Mouse (Mus musculus) liver, embryonic 12.5 days (tissue): ENCODE data around the gene Tbca. TPM values are rescaled to one million over a fixed set of nuclear protein-coding genes. Genes with fewer than 3 reads are reported as not detected.

Source experiments
- ATAC-seq: fragments of 200-750 bp; cut with Nextera tagmentation; 2 replicates; pipeline ENCODE4 v1.8.0; 2017; ENCODE audit warnings: moderate number of reproducible peaks, mild to moderate bottlenecking, moderate library complexity
- H3K27ac ChIP-seq: fragments of 300-500 bp; sonication (generic); 2 replicates; pipeline ENCODE4 v1.5.1; 2016; ENCODE audit warnings: mild to moderate bottlenecking
- H3K27me3 ChIP-seq: fragments of 300-500 bp; sonication (generic); replicated peaks from 2 replicates; pipeline ENCODE4 v1.6.1; 2016; ENCODE audit warnings: mild to moderate bottlenecking, moderate library complexity
- H3K36me3 ChIP-seq: fragments of 300-500 bp; sonication (generic); 2 replicates; pipeline ENCODE4 v1.6.1; 2016; ENCODE audit warnings: mild to moderate bottlenecking, moderate library complexity
- H3K4me1 ChIP-seq: fragments of 300-500 bp; sonication (generic); 2 replicates; pipeline ENCODE4 v1.6.1; 2016
- H3K4me2 ChIP-seq: fragments of 300-500 bp; sonication (generic); 2 replicates; pipeline ENCODE4 v1.6.1; 2016; ENCODE audit warnings: mild to moderate bottlenecking, moderate library complexity
- H3K4me3 ChIP-seq: fragments of 300-500 bp; sonication (generic); 2 replicates; pipeline ENCODE4 v1.5.1; 2016; ENCODE audit warnings: mild to moderate bottlenecking, moderate library complexity
- H3K9ac ChIP-seq: fragments of 300-500 bp; sonication (generic); 2 replicates; pipeline ENCODE4 v1.6.1; 2016; ENCODE audit warnings: mild to moderate bottlenecking, moderate library complexity
- H3K9me3 ChIP-seq: fragments of 300-500 bp; sonication (generic); replicated peaks from 2 replicates; pipeline ENCODE4 v1.6.1; 2016; ENCODE audit warnings: mild to moderate bottlenecking, moderate library complexity
- WGBS: fragments of 180-500 bp; shearing (Covaris S2); methylation state at CpG from one replicate; pipeline ENCODE4 v1.1.7; 2016; ENCODE audit not compliant: insufficient replicate concordance; 5-methylcytosine and 5-hydroxymethylcytosine counted together
- polyA plus RNA-seq: library from polyadenylated mRNA; unstranded; fragments of >200 nt; fragmentation: Nextera tagmentation; extraction: Ambion mirVana; gene quantifications from 2 replicates; pipeline ENCODE4 v1.2.1, GENCODE M21; 2016

Tbca gene
- polyA plus RNA-seq, 1 experiment from 2014 or later = 127 TPM

DNA sequence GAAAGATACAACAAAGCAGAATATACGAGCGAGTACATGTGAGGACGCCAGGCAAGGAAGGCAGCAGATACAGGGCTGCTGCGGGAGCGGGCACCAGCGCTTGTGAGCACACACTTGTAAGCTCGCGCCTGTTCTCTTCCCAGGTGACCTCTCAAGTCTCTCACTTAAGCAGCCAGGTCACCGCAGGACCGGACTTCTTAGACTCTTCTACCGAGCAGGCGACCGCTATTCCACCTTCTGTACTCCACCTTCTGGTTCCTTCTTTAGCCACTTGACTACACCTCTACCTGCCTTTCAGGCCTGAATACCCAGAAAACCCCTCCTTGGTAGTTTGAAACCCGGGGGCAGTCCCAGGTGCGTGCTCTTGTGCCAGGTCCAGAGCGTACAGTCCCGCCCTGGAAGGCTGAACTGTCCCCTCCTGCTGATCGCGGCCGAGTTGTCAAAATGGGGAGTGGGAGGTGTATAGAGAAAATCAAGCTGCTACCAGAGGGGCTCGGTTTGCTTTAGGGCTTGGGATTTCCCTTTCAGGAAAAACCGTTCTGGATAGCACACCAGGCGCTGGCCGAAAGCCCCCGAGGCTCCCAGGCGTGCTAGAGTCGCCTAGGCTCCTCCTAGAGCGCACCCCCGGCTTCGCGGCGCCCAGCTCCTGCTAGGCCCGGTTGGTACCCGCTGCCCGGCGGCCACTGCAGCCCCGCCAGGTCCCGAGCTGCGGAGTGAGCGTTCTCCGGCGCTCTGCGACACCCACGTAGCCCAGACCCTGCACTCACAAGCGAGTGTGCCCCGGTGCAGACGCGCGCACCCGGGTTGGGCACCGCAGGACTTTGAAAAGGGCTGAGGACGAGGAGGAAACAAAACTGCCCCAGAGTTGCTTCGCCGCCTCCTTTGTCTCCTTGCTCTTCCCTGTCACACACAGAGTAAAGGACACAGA, 84.7 kb downstream of the Tbca start:
- no peaks in the 10 kb centered on the region for H3K36me3 ChIP-seq
- H3K4me1 ChIP-seq = peaks cover 5% of the 10 kb centered on the region
- H3K9ac ChIP-seq = no peak overlapping the region
- H3K4me2 ChIP-seq = no peak overlapping the region
- no peaks in the 10 kb centered on the region for H3K9me3 ChIP-seq
- no peak overlapping the region for H3K4me3 ChIP-seq
- no peak for ATAC-seq
- WGBS = 2% methylated on average over 54 of the region's 54 CpGs
- H3K27ac ChIP-seq = no peak overlapping the region
- peaks cover 97% of the 10 kb centered on the region for H3K27me3 ChIP-seq

DNA sequence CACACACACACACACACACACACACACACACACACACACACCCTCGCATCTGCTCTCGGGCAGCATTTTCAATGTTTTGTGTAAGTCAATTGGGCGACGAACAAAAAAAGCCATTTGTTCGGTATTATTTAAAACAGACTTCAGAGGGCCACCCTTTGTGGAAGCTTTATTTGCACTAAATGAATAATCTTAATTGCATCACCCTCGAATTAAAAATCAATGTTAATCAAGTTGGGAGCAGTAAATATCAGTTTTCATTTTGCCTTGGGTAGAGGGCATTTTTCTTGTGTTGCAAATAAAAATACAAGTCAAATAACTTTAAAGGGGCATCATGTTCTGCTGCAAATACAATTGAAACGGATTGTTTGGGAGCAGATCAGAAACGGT, 85.3 kb downstream of the Tbca start:
- Histone ChIP-seq H3K4me1 (no peaks in the 10 kb centered on the region), H3K27ac (no peak overlapping the region)
- WGBS = 2% methylated on average over 8 of the region's 8 CpGs

DNA sequence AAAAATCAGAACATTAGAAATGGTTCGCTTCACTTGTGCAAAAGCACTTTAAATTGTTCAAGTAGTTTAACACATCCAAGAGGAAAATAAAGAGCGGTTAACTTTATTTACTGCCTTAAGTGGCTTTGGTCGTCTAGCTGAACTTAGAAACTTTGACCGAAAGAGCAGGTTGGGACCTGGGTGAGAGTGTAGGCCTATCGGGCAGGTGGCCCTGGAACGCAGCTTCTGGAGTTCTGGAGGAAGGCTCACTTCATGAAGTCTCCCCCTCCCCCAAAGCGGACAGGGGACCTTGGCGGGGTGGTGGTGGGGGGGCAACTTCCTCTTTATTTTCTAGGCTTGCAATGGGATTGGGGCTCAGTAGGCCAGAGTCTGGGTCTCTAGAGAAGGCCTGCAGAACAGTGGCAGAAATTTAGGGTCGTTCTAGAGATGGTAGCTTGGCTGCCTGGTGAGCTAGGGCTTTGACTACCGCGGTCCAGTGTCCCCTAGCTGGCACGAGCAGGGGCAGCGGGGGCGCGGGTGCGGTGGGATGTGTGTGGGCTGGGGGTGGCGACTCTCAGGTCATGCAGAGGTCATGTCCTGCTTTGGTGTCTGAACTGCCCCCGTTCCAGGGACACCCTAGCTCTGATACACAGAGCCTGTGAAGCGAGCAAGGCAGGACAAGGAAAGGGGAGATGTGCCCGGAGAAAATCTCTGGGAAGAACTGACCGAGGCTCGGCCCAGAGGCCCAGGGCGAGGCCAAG, 86.1 kb downstream of the Tbca start:
- ATAC-seq = no peak
- Histone ChIP-seq H3K4me1 (no peaks in the 10 kb centered on the region), H3K27me3 (peaks cover 85% of the 10 kb centered on the region), H3K4me3 (no peak overlapping the region), H3K36me3 (no peaks in the 10 kb centered on the region), H3K9me3 (no peaks in the 10 kb centered on the region), H3K27ac (no peak overlapping the region), H3K9ac (no peak overlapping the region), H3K4me2 (no peak overlapping the region)
- 2% methylated on average over 23 of the region's 23 CpGs for WGBS

More for the DNA sequence above, 85.3 kb downstream of the Tbca start:
- Histone ChIP-seq H3K4me3 (no peak overlapping the region), H3K4me2 (no peak overlapping the region), H3K9me3 (no peaks in the 10 kb centered on the region), H3K27me3 (peaks cover 91% of the 10 kb centered on the region), H3K36me3 (no peaks in the 10 kb centered on the region), H3K9ac (no peak overlapping the region)
- ATAC-seq = no peak

DNA sequence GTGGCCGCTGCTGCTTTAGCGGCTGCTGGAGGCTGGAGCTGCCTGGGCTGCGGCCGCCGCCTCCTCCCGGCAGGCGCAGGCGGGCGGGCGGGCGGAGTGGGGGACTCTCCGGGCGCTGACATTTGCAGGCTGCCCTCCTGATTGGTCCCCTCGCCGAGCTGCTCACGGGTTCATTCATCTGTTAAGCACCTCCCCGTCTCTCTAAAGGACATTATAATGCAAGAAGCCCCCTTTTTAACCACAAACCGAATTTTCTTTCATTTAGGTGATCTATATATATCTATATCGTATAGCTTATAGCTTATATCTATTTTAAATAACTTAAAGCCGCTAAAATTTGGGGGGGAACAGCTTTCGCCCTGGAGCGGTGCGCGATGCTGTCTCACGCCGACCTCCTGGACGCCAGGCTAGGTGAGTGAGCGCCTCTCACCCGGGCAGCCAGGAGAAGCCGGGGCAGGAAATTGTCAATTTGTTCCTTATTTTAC, 86.7 kb downstream of the Tbca start, which contains the start of gene Otp:
Otp (plus strand) TSS at position 207 of the 485 bp plus-strand sequence.
- 1% methylated on average over 30 of the region's 30 CpGs for WGBS
- Histone ChIP-seq H3K9me3 (no peaks in the 10 kb centered on the region), H3K36me3 (no peaks in the 10 kb centered on the region), H3K27me3 (peaks cover 86% of the 10 kb centered on the region), H3K4me2 (no peak within 1 kb of the TSS), H3K4me3 (no peak within 1 kb of the TSS), H3K27ac (no peak within 1 kb of the TSS), H3K4me1 (no peaks in the 10 kb centered on the region), H3K9ac (no peak within 1 kb of the TSS)
- ATAC-seq = no peak

DNA sequence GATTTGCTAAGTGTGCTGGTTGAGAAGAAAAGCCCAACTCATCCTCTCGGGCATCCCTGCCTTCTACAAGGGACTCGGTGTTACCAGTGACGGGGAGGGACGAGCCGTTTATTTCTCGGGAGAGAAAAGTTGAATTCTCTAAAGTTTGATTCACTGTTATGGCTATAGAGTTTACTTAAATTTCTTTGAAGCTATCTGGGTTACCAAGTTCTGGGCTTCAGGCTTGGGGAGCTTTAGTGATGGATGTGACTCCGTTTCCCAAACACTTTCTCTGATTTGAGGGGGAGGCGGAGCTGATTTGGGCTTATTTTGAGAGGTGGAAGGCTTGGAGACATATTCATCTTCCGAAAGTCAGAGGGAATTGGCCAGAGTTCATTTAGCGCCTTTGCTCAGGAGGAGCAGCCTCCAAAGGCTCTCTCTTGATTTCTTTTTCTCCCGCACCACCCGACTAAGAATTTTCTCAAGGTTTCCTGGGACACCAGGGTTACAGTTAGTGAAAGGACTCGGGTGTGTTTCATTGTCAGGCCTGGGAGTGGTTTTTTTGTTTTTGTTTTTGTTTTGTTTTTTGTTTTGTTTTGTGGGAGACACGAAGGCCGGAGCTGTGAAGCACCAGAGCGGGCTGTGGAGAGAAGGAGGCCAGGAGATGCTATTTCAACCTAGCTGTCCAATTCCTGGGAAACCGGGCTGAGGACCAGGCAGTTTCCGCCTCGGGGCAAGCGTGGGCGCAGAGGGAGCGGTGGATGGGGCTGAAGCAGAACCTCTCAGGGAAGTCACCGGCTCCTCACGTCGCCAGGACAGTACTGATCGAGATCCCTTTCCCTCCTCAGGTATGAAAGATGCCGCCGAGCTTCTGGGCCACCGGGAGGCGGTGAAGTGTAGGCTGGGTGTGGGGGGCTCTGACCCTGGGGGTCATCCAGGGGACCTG, 87.8 kb downstream of the Tbca start:
- H3K36me3 ChIP-seq = no peaks in the 10 kb centered on the region
- 5% methylated on average over 30 of the region's 30 CpGs for WGBS

DNA sequence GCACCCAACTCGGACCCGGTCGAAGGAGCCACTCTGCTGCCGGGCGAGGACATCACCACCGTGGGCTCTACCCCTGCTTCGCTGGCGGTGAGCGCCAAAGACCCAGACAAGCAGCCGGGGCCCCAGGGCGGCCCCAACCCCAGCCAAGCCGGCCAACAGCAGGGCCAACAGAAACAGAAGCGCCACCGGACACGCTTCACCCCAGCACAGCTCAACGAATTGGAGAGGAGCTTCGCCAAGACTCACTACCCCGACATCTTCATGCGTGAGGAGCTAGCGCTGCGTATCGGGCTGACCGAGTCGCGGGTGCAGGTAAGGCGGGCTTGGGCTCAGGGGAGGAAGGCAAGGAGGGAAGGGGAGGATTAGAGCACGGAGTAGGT, 88.5 kb downstream of the Tbca start:
- Histone ChIP-seq H3K9ac (no peak overlapping the region), H3K36me3 (no peaks in the 10 kb centered on the region), H3K4me3 (no peak overlapping the region), H3K4me2 (no peak overlapping the region), H3K27me3 (peaks cover 86% of the 10 kb centered on the region), H3K27ac (no peak overlapping the region), H3K4me1 (no peaks in the 10 kb centered on the region), H3K9me3 (no peaks in the 10 kb centered on the region)
- no peak for ATAC-seq
- 5% methylated on average over 27 of the region's 27 CpGs for WGBS

More for the DNA sequence above, 87.8 kb downstream of the Tbca start:
- no peak overlapping the region for H3K4me2 ChIP-seq
- ATAC-seq = no peak
- no peak overlapping the region for H3K9ac ChIP-seq
- no peaks in the 10 kb centered on the region for H3K9me3 ChIP-seq
- peaks cover 86% of the 10 kb centered on the region for H3K27me3 ChIP-seq
- no peak overlapping the region for H3K4me3 ChIP-seq
- H3K4me1 ChIP-seq = no peaks in the 10 kb centered on the region
- H3K27ac ChIP-seq = no peak overlapping the region

DNA sequence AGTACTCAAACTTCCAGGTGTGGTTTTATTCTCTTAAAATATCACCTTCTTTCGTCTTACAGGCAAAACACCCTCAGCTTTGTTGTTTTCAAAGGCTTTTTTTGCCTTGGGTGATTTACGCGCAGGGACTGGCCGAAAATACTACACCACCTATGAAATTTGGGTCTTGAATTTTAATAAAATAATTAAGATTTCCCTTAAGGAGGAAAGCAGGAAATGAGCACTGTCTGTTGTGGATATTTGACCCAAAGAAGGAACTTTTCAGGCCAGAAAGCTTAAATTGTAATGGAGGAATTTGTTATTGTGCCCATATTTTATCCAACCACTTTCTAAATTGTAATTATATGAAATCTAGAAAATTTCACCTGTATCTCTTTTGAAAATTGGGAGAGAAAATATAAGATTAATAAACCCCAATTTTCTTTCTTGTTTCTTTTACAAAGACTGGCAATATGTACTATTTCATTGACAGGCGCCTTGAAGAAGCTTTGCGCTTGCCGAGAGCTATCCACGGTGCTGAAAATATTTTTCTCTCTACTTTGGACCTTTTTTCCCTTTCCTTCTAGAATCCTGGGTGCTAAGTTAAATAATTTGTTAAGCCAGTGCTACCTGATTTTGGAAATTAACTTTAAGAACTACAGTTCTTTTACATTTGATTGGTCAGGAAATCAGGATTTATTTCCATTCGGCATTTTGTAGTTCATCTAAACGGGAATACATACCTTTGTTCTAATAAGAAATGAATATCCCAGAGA, 89.5 kb downstream of the Tbca start:
- H3K9me3 ChIP-seq = no peaks in the 10 kb centered on the region
- H3K27me3 ChIP-seq = peaks cover 86% of the 10 kb centered on the region
- no peak overlapping the region for H3K4me3 ChIP-seq
- no peaks in the 10 kb centered on the region for H3K36me3 ChIP-seq
- H3K4me1 ChIP-seq = peaks cover 8% of the 10 kb centered on the region
- ATAC-seq = no peak
- WGBS = 18% methylated on average over 10 of the region's 10 CpGs
- H3K9ac ChIP-seq = no peak overlapping the region
- no peak overlapping the region for H3K4me2 ChIP-seq
- H3K27ac ChIP-seq = no peak overlapping the region

DNA sequence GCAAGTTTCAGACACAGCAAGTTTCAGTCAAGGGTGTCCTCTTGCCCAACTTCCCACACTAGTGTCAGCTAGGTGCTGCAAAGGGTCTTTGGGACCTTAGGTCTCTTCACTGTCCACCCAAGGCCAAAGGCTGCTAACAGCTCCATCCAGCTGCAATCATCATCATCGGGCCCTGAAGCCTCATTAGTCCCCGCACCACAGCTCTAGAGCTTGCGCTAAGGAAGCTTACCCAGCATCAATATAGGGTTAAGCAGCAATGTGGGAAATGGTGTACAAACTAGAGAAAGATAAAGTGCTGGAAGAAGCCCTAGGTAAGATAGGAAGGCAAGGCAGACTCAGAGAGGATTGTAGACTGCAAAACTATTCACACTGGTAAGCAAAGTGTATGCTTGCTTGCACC, 92.5 kb downstream of the Tbca start:
- ATAC-seq = no peak
- Histone ChIP-seq H3K4me1 (peaks cover 21% of the 10 kb centered on the region), H3K9me3 (no peaks in the 10 kb centered on the region), H3K27ac (no peak overlapping the region), H3K9ac (no peak overlapping the region), H3K4me2 (no peak overlapping the region), H3K4me3 (no peak overlapping the region), H3K27me3 (peaks cover 88% of the 10 kb centered on the region), H3K36me3 (no peaks in the 10 kb centered on the region)
- 3% methylated on average over 3 of the region's 3 CpGs for WGBS

DNA sequence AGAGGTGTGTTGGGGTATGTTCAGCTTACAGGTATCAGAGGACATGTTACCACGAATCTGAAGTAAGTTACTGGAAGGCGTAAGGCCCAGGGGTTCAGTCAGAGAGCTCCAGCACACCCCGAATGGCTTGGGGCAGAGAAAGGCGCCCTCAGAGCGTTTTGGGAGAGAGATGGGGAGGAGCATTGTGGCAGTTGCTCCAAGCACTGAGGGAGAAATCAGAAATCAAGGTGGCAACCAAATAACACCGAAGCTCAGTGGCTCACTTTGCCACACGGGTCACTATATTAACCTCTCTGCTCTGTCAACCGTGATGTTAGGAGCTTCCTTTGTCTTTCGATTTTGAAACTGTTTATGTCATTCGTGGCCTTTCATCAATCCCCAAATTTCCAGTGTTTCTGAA, 93.5 kb downstream of the Tbca start:
- no peak for ATAC-seq
- peak overlapping the region; percentile 41; the same call in 1 of the 2 replicates for H3K4me3 ChIP-seq
- no peaks in the 10 kb centered on the region for H3K9me3 ChIP-seq
- no peaks in the 10 kb centered on the region for H3K36me3 ChIP-seq
- WGBS = 5% methylated on average over 10 of the region's 10 CpGs
- H3K4me2 ChIP-seq = peak overlapping the region; percentile 69; the same call in 1 of the 2 replicates
- no peak overlapping the region for H3K27ac ChIP-seq
- H3K9ac ChIP-seq = no peak overlapping the region
- H3K27me3 ChIP-seq = peaks cover 86% of the 10 kb centered on the region
- H3K4me1 ChIP-seq = peaks cover 21% of the 10 kb centered on the region

DNA sequence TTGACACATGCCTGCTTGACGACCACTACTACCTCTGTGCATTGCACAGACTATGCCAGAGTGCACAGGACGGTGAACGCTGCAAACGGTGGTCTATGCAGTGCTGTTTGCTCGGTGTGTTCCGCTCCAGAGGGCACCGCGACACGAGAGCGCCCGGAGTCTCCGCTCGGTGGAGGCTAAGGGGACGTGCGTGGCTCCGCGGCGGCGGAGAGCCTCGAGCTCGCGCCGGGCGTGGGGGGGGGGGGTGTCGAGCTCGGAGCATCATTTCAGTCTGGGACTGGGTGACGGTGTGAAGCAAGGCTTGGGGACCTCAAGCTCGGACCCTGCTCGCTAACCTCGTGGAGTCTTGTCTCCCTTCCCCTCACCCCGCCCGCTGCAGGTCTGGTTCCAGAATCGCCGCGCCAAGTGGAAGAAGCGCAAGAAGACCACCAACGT, 94.0 kb downstream of the Tbca start:
- under 1% methylated on average over 36 of the region's 37 CpGs for WGBS
- peak overlapping the region; percentile 69 for H3K4me2 ChIP-seq
- no peak overlapping the region for H3K27ac ChIP-seq
- no peaks in the 10 kb centered on the region for H3K36me3 ChIP-seq
- peaks cover 21% of the 10 kb centered on the region for H3K4me1 ChIP-seq
- H3K4me3 ChIP-seq = peak overlapping the region; percentile 41
- ATAC-seq = no peak
- H3K9ac ChIP-seq = no peak overlapping the region
- no peaks in the 10 kb centered on the region for H3K9me3 ChIP-seq
- peaks cover 85% of the 10 kb centered on the region for H3K27me3 ChIP-seq
